Mouse (Mus musculus) cortical plate, adult 2 months (tissue): ENCODE measurements at regions not wholly inside any gene's neighbourhood (a gene's known extent, or its start where the extent isn't known, plus 50 kb on each side); places are given as distances from the start of the nearest gene placed in this dataset.

Source experiments
- H3K27ac ChIP-seq: fragments of 200-500 bp; 2 replicates; pipeline ENCODE4 v1.5.1; 2012; ENCODE audit warnings: low read length, control low read depth, inconsistent platforms; ENCODE audit not compliant: insufficient read depth
- H3K4me1 ChIP-seq: fragments of 200-500 bp; 2 replicates; pipeline ENCODE4 v1.6.1; 2011; ENCODE audit warnings: low read length; ENCODE audit not compliant: control insufficient read depth, insufficient read depth
- H3K4me3 ChIP-seq: fragments of 200-500 bp; 2 replicates; pipeline ENCODE4 v1.5.1; 2011; ENCODE audit warnings: mild to moderate bottlenecking, low read length, control low read depth; ENCODE audit not compliant: insufficient read depth
- CTCF ChIP-seq: fragments of 200-500 bp; IDR thresholded peaks from 2 replicates; pipeline ENCODE4 v1.5.1; 2011; ENCODE audit warnings: mild to moderate bottlenecking, control low read depth, low read length; ENCODE audit not compliant: insufficient read depth; ENCODE audit errors: extremely low read depth
- POLR2A ChIP-seq: fragments of 200-500 bp; IDR thresholded peaks from 2 replicates; pipeline ENCODE4 v1.6.1; 2011; ENCODE audit warnings: mild to moderate bottlenecking, low read length, control low read depth; ENCODE audit not compliant: insufficient read depth; ENCODE audit errors: extremely low read depth

- TF ChIP-seq CTCF (no peak), POLR2A (no peak)
These were observed 1130.7 kb downstream of the Gsdmc2 start for GRCm38 (mm10) chr15:62714265-62714664.

GRCm38 (mm10) chr15:62712543-62713131, 1132.3 kb downstream of the Gsdmc2 start:
- Histone ChIP-seq H3K4me3 (no peak overlapping the region), H3K27ac (no peak overlapping the region), H3K4me1 (no peaks in the 10 kb centered on the region)
- TF ChIP-seq CTCF = no peak

More at GRCm38 (mm10) chr15:62714265-62714664, 1130.7 kb downstream of the Gsdmc2 start:
- no peak overlapping the region for H3K27ac ChIP-seq
- no peak overlapping the region for H3K4me3 ChIP-seq
- H3K4me1 ChIP-seq = no peaks in the 10 kb centered on the region

- TF ChIP-seq POLR2A (no peak), CTCF (no peak)
- no peaks in the 10 kb centered on the region for H3K4me1 ChIP-seq
- no peak overlapping the region for H3K4me3 ChIP-seq
- H3K27ac ChIP-seq = no peak overlapping the region
These were observed 1132.9 kb downstream of the Gsdmc2 start for GRCm38 (mm10) chr15:62712060-62712542.

GRCm38 (mm10) chr15:62709546-62709945, 1135.4 kb downstream of the Gsdmc2 start:
- no peak overlapping the region for H3K27ac ChIP-seq
- no peak overlapping the region for H3K4me3 ChIP-seq
- no peak for TF ChIP-seq POLR2A
- no peaks in the 10 kb centered on the region for H3K4me1 ChIP-seq

GRCm38 (mm10) chr15:62698559-62698958, 1146.4 kb downstream of the Gsdmc2 start:
- H3K27ac ChIP-seq = no peak overlapping the region
- H3K4me3 ChIP-seq = no peak overlapping the region
- H3K4me1 ChIP-seq = no peaks in the 10 kb centered on the region
- TF ChIP-seq POLR2A (no peak), CTCF (no peak)

GRCm38 (mm10) chr15:62694734-62695133, 1150.2 kb downstream of the Gsdmc2 start:
- no peak overlapping the region for H3K4me3 ChIP-seq
- TF ChIP-seq POLR2A (no peak), CTCF (no peak)
- no peak overlapping the region for H3K27ac ChIP-seq
- H3K4me1 ChIP-seq = no peaks in the 10 kb centered on the region

GRCm38 (mm10) chr15:62693671-62694070, 1151.3 kb downstream of the Gsdmc2 start:
- Histone ChIP-seq H3K4me3 (no peak overlapping the region), H3K4me1 (no peaks in the 10 kb centered on the region), H3K27ac (no peak overlapping the region)
- no peak for TF ChIP-seq POLR2A
- TF ChIP-seq CTCF = no peak

GRCm38 (mm10) chr15:62673410-62673809, 1171.6 kb downstream of the Gsdmc2 start:
- no peak for TF ChIP-seq CTCF
- TF ChIP-seq POLR2A = no peak
- H3K4me1 ChIP-seq = no peaks in the 10 kb centered on the region

GRCm38 (mm10) chr15:62670026-62670425, 1175.0 kb downstream of the Gsdmc2 start:
- Histone ChIP-seq H3K4me3 (no peak overlapping the region), H3K4me1 (no peaks in the 10 kb centered on the region), H3K27ac (no peak overlapping the region)
- no peak for TF ChIP-seq CTCF
- no peak for TF ChIP-seq POLR2A

More at GRCm38 (mm10) chr15:62673410-62673809, 1171.6 kb downstream of the Gsdmc2 start:
- Histone ChIP-seq H3K27ac (no peak overlapping the region), H3K4me3 (no peak overlapping the region)

GRCm38 (mm10) chr15:62659096-62659495, 1185.9 kb downstream of the Gsdmc2 start:
- no peak overlapping the region for H3K4me3 ChIP-seq
- TF ChIP-seq POLR2A (no peak), CTCF (no peak)
- no peak overlapping the region for H3K27ac ChIP-seq
- H3K4me1 ChIP-seq = no peaks in the 10 kb centered on the region
